Mouse (Mus musculus): ENCODE measurements around the gene Rbbp8nl. TPM values are rescaled to one million over a fixed set of nuclear protein-coding genes. Genes with fewer than 3 reads are reported as not detected.

Rbbp8nl gene
- polyA plus RNA-seq, 1 experiment from 2014 or later, result 1.6 TPM

- WGBS, result 58% methylated on average over 3 of the region's 3 CpGs
- no peaks in the 10 kb centered on the region for H3K9me3 ChIP-seq (ENCODE audit: low read length)
- H3K36me3 ChIP-seq (ENCODE audit: insufficient read depth, low read length), result no peaks in the 10 kb centered on the region
- no peak overlapping the region for H3K9ac ChIP-seq (replicated peaks; ENCODE audit: low read length)
- H3K4me1 ChIP-seq (ENCODE audit: insufficient read depth, low read length), result peaks cover 13% of the 10 kb centered on the region
- H3K4me3 ChIP-seq (ENCODE audit: low read length), result no peak overlapping the region
- no peak overlapping the region for H3K27ac ChIP-seq (ENCODE audit: low read length)
- no peak for ATAC-seq (ENCODE audit: low FRiP score, low TSS enrichment)
- H3K27me3 ChIP-seq (ENCODE audit: insufficient read depth, low read length), result no peaks in the 10 kb centered on the region
- no peak overlapping the region for H3K4me2 ChIP-seq (replicated peaks; ENCODE audit: low read depth, low read length)
These were observed 37.8 kb downstream of the Rbbp8nl start for GRCm38 (mm10) chr2:180251838-180252237.

GRCm38 (mm10) chr2:180250930-180251611 lies 38.6 kb downstream of the Rbbp8nl start:
- 0 out of 2 replicates have a peak overlapping the region, but pooled peaks have one; percentile 9 for H3K9ac ChIP-seq (replicated peaks; ENCODE audit: low read length)
- no peaks in the 10 kb centered on the region for H3K9me3 ChIP-seq (ENCODE audit: low read length)
- WGBS, result 32% methylated on average over 11 of the region's 11 CpGs
- no peak overlapping the region for H3K4me3 ChIP-seq (ENCODE audit: low read length)
- H3K4me1 ChIP-seq (ENCODE audit: insufficient read depth, low read length), result peaks cover 8% of the 10 kb centered on the region
- no peak overlapping the region for H3K4me2 ChIP-seq (replicated peaks; ENCODE audit: low read depth, low read length)
- ATAC-seq (ENCODE audit: low FRiP score, low TSS enrichment), result peak; percentile 89
- no peaks in the 10 kb centered on the region for H3K36me3 ChIP-seq (ENCODE audit: insufficient read depth, low read length)
- no peak overlapping the region for H3K27ac ChIP-seq (ENCODE audit: low read length)
- no peaks in the 10 kb centered on the region for H3K27me3 ChIP-seq (ENCODE audit: insufficient read depth, low read length)

- no peaks in the 10 kb centered on the region for H3K27me3 ChIP-seq (ENCODE audit: insufficient read depth, low read length)
- 62% methylated on average over 9 of the region's 9 CpGs for WGBS
- peak; percentile 25; the same call in 1 of the 2 replicates for ATAC-seq (ENCODE audit: low FRiP score, low TSS enrichment)
- peaks cover 3% of the 10 kb centered on the region; the same call in 1 of the 2 replicates for H3K4me1 ChIP-seq (ENCODE audit: insufficient read depth, low read length)
- no peak overlapping the region for H3K4me2 ChIP-seq (replicated peaks; ENCODE audit: low read depth, low read length)
- no peak overlapping the region for H3K9ac ChIP-seq (replicated peaks; ENCODE audit: low read length)
- no peak overlapping the region for H3K4me3 ChIP-seq (ENCODE audit: low read length)
- H3K36me3 ChIP-seq (ENCODE audit: insufficient read depth, low read length), result no peaks in the 10 kb centered on the region
- H3K9me3 ChIP-seq (ENCODE audit: low read length), result no peaks in the 10 kb centered on the region
- H3K27ac ChIP-seq (ENCODE audit: low read length), result no peak overlapping the region
These were observed 40.6 kb downstream of the Rbbp8nl start for GRCm38 (mm10) chr2:180248947-180249660.

- WGBS, result 87% methylated on average over 5 of the region's 5 CpGs
- Histone ChIP-seq H3K4me3 (ENCODE audit: low read length) (no peak overlapping the region), H3K9me3 (ENCODE audit: low read length) (no peaks in the 10 kb centered on the region), H3K27ac (ENCODE audit: low read length) (no peak overlapping the region), H3K27me3 (ENCODE audit: insufficient read depth, low read length) (no peaks in the 10 kb centered on the region), H3K36me3 (ENCODE audit: insufficient read depth, low read length) (no peaks in the 10 kb centered on the region), H3K9ac (replicated peaks; ENCODE audit: low read length) (no peak overlapping the region), H3K4me2 (replicated peaks; ENCODE audit: low read depth, low read length) (no peak overlapping the region), H3K4me1 (ENCODE audit: insufficient read depth, low read length) (peaks cover 3% of the 10 kb centered on the region; the same call in 1 of the 2 replicates)
- ATAC-seq (ENCODE audit: low FRiP score, low TSS enrichment), result no peak
These were observed 41.8 kb downstream of the Rbbp8nl start for GRCm38 (mm10) chr2:180247916-180248315.

- Histone ChIP-seq H3K27ac (ENCODE audit: low read length) (no peak overlapping the region), H3K36me3 (ENCODE audit: insufficient read depth, low read length) (no peaks in the 10 kb centered on the region), H3K4me3 (ENCODE audit: low read length) (no peak overlapping the region), H3K9me3 (ENCODE audit: low read length) (peaks cover 6% of the 10 kb centered on the region; the same call in 1 of the 2 replicates), H3K4me1 (ENCODE audit: insufficient read depth, low read length) (no peaks in the 10 kb centered on the region), H3K4me2 (replicated peaks; ENCODE audit: low read depth, low read length) (no peak overlapping the region), H3K27me3 (ENCODE audit: insufficient read depth, low read length) (no peaks in the 10 kb centered on the region), H3K9ac (replicated peaks; ENCODE audit: low read length) (no peak overlapping the region)
- ATAC-seq (ENCODE audit: low FRiP score, low TSS enrichment), result no peak
- WGBS, result 80% methylated on average over 4 of the region's 4 CpGs
These were observed 46.6 kb downstream of the Rbbp8nl start for GRCm38 (mm10) chr2:180243108-180243507.

GRCm38 (mm10) chr2:180238591-180238990 lies 51.1 kb downstream of the Rbbp8nl start:
- no peak for ATAC-seq (ENCODE audit: low FRiP score, low TSS enrichment)
- Histone ChIP-seq H3K36me3 (ENCODE audit: insufficient read depth, low read length) (no peaks in the 10 kb centered on the region), H3K9ac (replicated peaks; ENCODE audit: low read length) (no peak overlapping the region), H3K4me3 (ENCODE audit: low read length) (no peak overlapping the region), H3K27me3 (ENCODE audit: insufficient read depth, low read length) (no peaks in the 10 kb centered on the region), H3K9me3 (ENCODE audit: low read length) (peaks cover 6% of the 10 kb centered on the region; the same call in 1 of the 2 replicates), H3K4me2 (replicated peaks; ENCODE audit: low read depth, low read length) (no peak overlapping the region), H3K27ac (ENCODE audit: low read length) (no peak overlapping the region), H3K4me1 (ENCODE audit: insufficient read depth, low read length) (peaks cover 18% of the 10 kb centered on the region)
- 69% methylated on average over 5 of the region's 5 CpGs for WGBS

- H3K27me3 ChIP-seq (ENCODE audit: insufficient read depth, low read length), result no peaks in the 10 kb centered on the region
- H3K9ac ChIP-seq (replicated peaks; ENCODE audit: low read length), result no peak overlapping the region
- no peak overlapping the region for H3K4me3 ChIP-seq (ENCODE audit: low read length)
- ATAC-seq (ENCODE audit: low FRiP score, low TSS enrichment), result no peak
- peaks cover 6% of the 10 kb centered on the region; the same call in 1 of the 2 replicates for H3K9me3 ChIP-seq (ENCODE audit: low read length)
- H3K4me2 ChIP-seq (replicated peaks; ENCODE audit: low read depth, low read length), result no peak overlapping the region
- no peak overlapping the region for H3K27ac ChIP-seq (ENCODE audit: low read length)
- peaks cover 21% of the 10 kb centered on the region for H3K4me1 ChIP-seq (ENCODE audit: insufficient read depth, low read length)
- WGBS, result 86% methylated on average over 7 of the region's 7 CpGs
- no peaks in the 10 kb centered on the region for H3K36me3 ChIP-seq (ENCODE audit: insufficient read depth, low read length)
These were observed 51.9 kb downstream of the Rbbp8nl start for GRCm38 (mm10) chr2:180237601-180238345.

- Histone ChIP-seq H3K4me2 (replicated peaks; ENCODE audit: low read depth, low read length) (no peak overlapping the region), H3K4me3 (ENCODE audit: low read length) (no peak overlapping the region), H3K36me3 (ENCODE audit: insufficient read depth, low read length) (no peaks in the 10 kb centered on the region), H3K9me3 (ENCODE audit: low read length) (peaks cover 6% of the 10 kb centered on the region; the same call in 1 of the 2 replicates), H3K27me3 (ENCODE audit: insufficient read depth, low read length) (no peaks in the 10 kb centered on the region), H3K27ac (ENCODE audit: low read length) (no peak overlapping the region), H3K9ac (replicated peaks; ENCODE audit: low read length) (no peak overlapping the region), H3K4me1 (ENCODE audit: insufficient read depth, low read length) (peaks cover 21% of the 10 kb centered on the region)
- ATAC-seq (ENCODE audit: low FRiP score, low TSS enrichment), result no peak
- 54% methylated on average over 3 of the region's 3 CpGs for WGBS
These were observed 52.7 kb downstream of the Rbbp8nl start for GRCm38 (mm10) chr2:180236930-180237329.

- no peak for ATAC-seq (ENCODE audit: low FRiP score, low TSS enrichment)
- peaks cover 2% of the 10 kb centered on the region; the same call in 1 of the 2 replicates for H3K9me3 ChIP-seq (ENCODE audit: low read length)
- 41% methylated on average over 3 of the region's 3 CpGs for WGBS
These were observed 53.2 kb downstream of the Rbbp8nl start for GRCm38 (mm10) chr2:180236500-180236899.

More at GRCm38 (mm10) chr2:180236500-180236899, 53.2 kb downstream of the Rbbp8nl start:
- Histone ChIP-seq H3K4me3 (ENCODE audit: low read length) (no peak overlapping the region), H3K4me1 (ENCODE audit: insufficient read depth, low read length) (peaks cover 24% of the 10 kb centered on the region), H3K36me3 (ENCODE audit: insufficient read depth, low read length) (no peaks in the 10 kb centered on the region), H3K27me3 (ENCODE audit: insufficient read depth, low read length) (no peaks in the 10 kb centered on the region), H3K9ac (replicated peaks; ENCODE audit: low read length) (no peak overlapping the region), H3K4me2 (replicated peaks; ENCODE audit: low read depth, low read length) (no peak overlapping the region), H3K27ac (ENCODE audit: low read length) (peak overlapping the region; percentile 92)

All from kidney, embryonic 16.5 days (tissue).